Mouse (Mus musculus) adrenal gland, postnatal 14 days (tissue): ENCODE results near the gene Tns1. TPM values are rescaled to one million over a fixed set of nuclear protein-coding genes. Genes with fewer than 3 reads are reported as not detected.

Experiments used
- DNase-seq: peaks from one replicate; pipeline ENCODE4 v3.0.0; 2021; ENCODE audit warnings: mixed read lengths
- total RNA-seq: library from RNA; stranded (reverse); gene quantifications from 2 replicates; pipeline ENCODE4 v1.2.3, GENCODE M21; 2021

Gene Tns1
- total RNA-seq, 1 experiment from 2014 or later, result 325 TPM

DNA sequence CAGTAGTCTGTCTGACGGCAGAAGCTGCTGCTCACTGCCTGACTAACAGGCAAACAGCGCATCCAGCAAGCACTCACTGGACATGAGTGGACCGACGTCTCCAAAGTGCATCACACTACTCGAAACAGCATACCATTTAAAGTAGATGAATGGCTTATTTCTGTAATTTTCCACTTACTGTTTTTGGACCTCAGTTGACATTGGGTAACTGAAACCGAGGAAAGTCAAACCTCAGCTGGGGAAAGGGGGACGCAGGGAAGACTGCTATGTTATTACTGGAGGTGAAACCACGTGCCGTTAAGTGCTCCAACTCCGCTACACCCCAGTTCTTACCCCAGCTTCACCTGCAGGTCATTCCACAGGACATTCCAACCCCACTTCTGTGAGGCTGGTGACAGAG lies 111.5 kb downstream of the Tns1 start:
- peak; percentile 48 for DNase-seq

DNA sequence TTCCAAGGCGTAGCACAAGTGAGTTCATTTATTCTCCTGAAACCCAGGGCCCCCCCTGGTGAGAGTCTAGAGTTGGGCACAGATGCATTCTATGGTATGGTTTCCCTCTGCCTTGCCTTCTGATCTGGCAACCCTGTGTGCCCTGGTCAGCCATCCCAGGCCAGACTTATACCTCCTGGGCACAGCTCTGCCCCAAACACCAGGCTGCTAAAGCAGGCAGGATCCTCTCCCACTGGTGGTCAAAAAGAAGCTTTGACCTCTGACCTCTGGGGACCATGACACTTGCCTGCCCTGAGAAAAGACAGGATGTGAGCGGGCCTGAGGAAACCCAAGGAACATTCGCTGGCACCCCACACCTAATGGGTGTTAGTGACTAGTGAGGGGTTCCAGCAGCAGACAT lies 114.8 kb downstream of the Tns1 start:
- DNase-seq, result no peak

DNA sequence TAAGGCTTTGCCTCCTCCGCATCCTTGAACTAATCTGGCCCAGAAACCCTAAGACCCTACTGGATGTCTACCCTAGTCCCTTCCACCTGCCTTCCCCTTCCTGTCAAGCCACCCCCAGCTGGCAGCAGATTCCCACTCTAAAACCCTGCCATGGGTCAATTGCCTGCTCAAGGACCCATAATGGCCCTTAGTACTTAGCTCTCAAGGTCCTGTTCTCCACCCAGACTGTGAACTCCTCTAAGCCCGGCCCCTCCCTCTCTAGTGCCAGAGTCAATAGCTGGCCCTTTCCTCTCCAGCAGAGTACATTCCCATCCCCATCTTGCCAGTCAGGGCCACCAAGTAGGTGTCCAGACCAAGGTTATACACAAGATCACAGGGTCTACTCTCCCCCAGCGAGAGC lies 115.3 kb downstream of the Tns1 start:
- peak; percentile 81 for DNase-seq

DNA sequence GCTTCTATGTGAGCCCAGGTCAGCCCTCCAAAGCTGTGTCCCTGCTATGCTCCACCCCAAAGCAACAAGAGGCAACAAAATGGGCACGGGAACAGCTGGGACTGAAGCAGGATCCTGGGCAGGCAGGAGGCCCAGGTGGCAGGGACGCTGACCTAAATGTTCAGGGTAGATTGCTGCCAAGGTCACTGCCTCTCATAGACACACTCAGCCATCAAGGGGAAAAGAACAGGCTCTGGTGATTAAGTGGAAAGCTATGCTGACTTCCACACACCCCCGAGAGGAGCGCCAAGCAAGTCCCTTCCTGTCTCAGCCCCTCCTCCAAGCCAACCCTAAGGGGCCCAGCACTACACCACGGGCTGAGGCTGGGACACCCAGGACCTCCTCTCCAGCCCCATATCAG lies 115.8 kb downstream of the Tns1 start:
- DNase-seq, result peak; percentile 84

DNA sequence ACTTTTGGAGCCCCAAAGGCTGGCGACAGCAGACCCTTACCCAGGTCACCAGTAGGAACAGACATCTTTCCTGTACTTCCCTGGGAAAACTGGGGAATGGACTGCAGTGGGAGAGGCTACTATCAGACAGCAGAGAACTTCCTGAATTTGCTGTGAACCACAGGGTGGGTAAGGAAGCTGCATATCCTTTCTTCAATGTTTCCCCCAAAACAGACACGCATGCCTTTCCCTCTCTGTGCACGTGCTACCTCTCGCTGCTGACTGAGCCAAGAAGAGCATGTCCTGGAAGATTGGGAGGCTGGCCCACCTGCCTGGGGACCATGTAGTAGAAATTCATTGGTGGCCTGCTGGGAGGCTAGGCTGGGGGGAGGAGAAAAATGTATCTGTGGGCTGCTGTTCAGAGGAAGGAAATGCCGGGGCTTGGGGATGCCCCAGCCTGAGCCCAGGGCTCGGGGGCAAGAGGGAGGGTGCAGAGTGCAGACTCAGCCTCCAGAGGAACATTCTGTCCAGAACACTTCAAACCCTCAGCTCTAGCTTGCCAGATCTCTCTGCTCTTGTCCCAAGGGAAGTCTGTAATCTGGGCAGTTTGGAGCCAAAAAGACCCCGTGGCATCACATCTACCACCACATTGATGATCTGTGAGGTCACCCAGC lies 116.7 kb downstream of the Tns1 start:
- peak; percentile 79 for DNase-seq

DNA sequence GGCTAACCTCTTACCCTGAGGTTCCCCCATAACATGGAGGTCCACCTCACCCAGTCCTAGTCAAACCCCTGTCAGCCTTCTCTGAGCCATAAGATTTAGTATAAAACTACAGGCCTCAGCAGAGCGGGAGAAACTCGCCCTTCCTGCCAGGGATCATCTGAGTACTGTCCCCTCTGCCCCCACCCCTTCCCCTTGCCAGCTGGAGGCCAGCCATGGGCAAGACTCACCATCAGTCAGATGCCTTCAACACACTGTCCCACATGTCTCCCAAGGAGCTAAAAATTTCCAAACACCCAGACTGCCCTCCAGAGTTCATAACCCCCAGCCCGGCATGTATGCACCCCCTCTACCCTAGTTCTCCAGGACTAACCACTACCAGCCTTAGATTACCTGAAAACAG lies 119.2 kb downstream of the Tns1 start:
- peak; percentile 87 for DNase-seq

DNA sequence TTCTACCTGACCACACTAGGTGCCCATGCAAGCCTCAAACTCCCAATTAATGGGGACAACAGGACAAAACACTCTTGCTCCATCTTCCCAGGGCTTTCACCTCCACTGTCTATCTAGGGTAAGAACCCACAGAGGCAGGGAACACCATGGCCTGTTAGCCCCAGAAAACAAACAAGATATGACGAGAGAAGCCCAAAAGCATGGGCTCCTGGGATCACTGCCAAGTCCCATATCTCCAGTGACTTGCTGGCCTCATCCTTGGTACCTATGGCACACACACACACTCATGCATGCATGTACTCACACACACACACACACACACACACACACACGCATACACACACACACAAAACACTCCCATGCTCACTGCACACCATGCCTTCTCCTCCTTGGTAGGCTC lies 120.5 kb downstream of the Tns1 start:
- no peak for DNase-seq

DNA sequence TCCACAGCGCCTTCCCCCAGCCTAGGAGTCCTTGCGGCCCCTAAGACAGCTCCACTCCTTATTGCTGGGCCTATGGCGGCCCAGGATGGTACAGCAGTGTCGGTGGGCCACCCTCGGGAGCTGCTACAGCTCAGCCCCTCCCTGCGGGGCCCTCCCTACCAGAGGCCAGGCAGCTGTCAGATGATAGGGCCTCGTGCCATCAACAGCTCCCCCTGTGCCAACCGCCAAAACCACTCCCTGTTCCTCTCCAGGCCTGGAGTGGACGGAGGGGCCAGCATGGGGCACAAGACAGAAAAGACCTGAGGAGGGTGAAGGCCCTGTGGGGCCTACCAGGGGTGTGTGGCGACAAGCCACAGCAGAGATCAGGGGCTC lies 122.8 kb downstream of the Tns1 start:
- peak; percentile 48 for DNase-seq

DNA sequence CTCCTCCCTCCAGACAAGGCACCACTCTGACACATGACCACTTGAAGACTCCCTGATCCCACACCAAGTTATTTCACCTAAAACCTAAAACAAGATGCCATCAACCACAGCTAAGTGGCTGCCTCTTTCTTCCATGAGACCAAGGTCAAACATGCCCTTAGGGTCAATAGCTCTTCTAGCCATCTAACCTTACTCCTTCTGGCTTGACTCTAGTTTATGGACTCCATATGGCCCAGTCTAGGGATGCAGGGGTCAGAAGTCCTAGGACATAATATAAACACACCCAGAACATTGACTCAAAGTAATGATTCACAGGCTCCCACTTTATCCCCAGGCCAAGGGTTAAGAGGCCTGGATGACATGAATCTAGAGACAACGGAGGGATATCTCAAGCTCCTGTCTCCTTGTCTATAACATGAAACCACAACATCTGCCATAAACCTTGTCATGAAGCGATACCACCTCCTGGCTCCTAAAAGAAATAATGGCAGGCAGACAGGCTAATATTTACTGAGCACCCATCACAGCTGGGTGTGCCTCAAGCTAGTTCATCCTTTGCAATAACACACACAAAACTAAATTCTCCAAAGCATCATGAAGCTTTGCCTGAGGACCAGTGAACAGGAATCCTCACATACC lies 123.3 kb downstream of the Tns1 start:
- DNase-seq, result no peak

DNA sequence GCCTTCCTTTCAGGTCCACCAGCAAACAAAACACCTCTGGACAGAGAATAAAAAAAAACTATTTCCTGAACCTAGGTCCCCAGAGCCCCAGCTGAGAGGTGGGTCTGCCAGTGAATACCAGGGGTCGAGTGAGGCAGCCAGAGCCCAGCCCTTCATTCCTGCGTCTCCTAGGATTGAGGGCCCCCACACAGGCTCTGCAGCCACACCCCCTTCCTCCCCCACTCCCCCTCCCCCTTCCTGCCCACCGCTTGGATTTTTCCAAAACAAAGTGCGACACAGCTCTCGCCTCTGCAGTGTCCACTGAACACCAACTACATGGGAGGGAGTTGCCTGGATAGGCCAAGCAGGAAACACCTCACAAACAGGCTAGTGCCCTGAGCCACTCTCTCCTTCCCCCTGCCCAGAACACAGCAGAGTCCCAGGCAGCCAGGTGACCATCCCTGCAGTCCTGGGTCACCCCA lies 124.0 kb downstream of the Tns1 start:
- DNase-seq, result peak; percentile 59

DNA sequence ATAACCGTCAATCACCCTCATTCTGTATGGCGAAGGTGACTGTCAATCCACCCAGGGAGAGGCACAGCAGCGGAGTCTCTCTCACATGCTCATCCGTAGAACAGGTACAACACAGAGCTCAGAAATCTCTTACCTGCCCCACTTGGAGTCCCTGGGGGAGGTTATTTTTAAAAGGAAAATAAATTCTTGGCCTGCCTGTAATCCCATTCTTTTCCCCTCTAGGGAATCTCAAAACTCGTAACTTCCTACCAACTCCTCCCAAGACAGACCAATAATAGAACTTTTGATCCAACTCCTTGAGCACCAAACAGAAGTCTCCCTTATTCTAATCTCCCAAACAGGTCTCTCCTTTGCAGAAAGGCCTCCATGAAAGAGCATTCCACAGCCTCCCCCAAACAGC lies 124.7 kb downstream of the Tns1 start:
- no peak for DNase-seq

DNA sequence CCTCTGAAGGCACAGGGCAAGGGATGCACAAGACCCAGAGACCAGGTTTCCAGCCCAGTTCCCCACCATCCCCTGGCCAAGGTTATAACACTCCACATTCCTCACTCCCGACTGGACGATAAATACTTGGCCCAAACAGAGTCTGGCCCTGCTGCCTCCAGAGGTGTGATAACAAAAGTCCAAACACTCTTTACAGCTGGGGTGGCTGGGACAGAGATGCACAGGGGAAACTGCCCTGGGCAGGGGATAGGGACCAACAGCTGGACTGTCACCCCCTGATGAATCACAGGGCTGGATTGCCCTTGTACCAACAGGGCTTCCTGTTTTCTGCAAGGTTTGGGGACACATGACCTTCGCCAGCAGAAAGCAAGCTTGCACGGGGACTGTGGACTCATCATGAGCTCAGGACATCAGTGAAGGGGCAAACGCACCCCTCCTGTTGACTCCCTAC lies 125.3 kb downstream of the Tns1 start:
- peak; percentile 74 for DNase-seq

DNA sequence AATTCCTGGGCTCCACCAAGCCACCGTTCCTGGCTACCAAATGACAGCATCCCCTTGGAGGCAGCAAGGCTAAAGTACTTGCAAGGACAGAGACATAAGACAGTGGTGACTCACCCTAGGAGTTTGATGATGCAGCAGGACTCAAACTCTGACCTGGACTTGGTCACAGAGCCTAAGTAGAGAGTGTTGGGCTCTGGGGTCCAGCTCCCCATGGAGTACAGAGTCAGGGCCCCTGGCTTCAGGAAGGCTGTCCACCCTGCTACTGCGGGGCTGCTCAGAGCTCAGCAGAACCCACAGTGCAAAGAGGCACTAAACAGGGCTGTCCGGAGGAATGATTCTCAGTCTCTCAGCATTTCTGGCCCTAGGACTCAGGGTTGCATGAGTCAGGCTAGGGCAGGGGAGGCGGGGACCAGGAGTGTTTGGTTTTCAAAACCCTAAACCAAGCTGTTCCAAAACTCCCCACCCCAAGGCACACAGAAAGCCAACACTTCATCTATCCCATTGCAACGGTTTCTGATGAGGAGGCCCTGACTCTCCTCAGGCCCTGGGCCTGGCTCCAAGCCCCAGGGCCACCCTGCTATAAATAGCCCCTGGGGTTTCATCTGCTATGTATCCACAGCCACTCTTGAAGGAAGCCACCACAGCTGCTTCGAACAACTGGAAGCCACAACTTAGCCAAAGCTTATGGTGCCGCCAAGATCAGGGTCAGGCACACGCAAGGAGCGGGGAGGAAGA lies 126.0 kb downstream of the Tns1 start:
- peak; percentile 82 for DNase-seq

DNA sequence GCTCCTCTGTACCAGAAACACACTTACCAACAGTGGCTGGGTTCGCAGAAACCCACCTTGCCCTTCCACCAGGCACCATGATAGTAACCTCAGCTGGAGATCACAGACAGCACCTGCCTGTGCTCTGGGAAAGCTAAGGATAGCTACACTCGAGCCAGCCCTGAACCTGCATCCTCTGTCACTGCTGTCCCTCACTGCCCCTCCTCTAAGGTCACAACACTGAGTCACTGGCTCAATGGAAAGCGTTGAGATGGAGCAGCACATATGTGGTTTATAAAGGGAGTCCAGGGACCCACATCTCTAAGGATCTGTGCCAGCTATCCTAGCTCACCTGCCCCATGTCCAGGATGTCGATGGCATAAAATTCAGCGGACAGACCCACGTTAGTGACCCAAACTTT lies 126.9 kb downstream of the Tns1 start:
- DNase-seq, result no peak

DNA sequence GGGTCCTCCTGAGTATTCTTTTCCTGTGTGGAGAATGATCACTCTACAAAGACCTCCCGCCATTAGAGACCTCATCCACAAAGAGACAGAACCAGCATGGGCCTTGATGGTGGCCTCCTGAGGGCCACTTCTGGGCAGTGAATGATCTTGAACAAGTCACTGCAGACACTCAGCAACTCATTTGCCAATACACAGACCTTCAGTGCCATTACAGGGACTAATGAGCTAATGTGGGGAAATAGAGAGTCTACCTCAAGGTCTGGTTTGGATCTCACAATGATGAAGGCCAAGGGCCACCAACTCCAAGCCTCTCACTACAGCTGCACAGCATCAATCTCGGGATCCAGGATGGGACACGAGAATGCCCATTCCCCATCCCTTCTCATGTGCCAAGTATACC lies 127.6 kb downstream of the Tns1 start:
- DNase-seq, result peak; percentile 21

DNA sequence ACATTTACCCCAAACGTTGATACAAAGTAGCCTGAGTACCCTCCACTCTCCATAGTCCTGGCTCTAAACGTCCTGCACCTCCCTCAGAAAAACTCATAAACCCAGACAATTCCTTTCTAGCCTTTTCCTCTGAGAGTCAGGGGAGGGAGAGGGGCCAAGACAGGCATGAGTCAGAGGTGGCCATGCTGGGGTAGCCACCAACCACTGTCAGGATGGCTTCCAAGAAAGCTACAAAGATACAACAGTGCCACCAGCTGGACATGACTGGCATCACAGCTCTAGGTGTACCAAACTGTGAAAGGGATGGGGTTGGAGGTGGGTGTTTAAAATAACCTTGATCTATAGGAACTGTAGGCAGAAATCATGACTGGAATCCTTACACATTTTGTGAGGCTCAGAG lies 128.0 kb downstream of the Tns1 start:
- peak; percentile 87 for DNase-seq

DNA sequence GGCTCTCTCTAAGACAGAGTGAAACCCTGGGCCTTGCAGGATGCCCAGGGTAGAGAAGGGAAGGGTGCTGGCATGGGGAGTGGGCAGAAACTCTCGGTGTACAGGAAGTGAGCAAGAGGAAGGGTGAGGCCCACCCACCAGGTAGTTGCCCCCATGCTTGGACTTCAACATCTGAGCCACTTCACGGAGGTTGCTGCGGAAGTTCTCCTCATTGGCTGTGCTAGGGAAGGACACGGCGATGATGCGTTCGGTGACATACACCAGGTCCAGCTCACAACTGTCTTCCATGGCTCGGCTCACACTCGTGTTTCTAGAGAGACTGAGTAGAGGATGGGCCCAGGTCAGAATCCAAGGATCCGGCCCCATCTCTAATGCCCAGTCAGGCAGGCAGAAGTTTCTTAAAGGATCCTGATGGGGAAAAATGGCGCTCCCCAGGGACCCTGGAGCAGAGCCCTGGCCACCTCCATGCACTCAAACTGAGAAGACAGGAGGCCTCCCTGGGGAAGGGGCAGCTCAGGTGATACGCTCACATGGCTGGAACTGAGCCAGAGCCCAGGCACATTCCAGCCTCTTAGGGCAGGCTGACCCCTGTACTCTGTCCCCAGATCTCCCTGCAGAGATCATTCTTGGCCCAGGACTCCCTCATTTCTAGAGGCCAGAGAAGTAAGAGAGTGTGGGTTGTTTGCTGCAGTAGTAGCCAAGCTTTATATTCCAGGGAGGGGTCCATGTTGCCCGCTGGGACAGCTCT lies 129.0 kb downstream of the Tns1 start:
- peak; percentile 42 for DNase-seq

DNA sequence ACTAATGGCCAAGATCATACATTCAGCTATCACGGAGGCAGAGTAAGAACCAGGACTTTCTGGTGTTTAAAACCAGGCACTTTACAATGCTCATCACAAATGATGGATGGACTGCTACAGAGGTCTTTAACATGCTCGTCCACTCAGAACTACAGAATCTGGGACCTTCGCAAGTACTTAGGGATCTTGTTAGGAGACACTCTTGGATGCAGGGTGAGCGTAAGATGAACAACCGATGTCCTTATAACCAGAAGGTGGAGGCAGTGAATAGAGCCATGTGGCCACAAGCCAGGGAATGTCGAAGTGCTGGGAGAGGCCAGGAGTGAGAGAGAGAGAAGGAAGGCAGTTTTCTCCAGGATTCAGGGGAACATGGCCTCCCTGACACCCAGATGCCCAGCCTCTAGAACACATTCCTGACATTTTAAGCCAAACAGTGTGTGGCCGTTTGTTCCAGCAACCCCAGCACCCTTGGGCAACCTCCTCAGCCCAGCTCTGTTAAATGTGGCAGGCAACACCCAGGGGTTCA lies 130.3 kb downstream of the Tns1 start:
- peak; percentile 65 for DNase-seq

DNA sequence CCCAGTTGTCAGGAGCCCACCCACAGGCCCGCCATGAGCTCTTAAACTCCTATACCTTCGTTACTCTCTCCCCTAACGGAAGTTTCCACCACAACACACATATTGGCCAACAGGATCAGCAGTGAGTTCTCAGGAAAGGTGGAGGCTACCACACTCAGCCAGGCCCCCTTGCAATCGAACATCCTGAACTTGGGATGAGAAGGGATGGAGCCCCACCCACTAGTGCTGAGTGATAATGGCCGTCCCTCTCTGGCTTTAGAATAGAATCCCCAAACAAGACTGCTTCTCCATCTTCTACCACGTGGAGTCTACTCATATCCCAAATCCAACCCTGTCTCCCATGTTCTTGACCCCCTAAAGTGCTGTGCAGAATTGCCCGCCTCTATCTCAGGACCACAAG lies 131.0 kb downstream of the Tns1 start:
- DNase-seq, result no peak

DNA sequence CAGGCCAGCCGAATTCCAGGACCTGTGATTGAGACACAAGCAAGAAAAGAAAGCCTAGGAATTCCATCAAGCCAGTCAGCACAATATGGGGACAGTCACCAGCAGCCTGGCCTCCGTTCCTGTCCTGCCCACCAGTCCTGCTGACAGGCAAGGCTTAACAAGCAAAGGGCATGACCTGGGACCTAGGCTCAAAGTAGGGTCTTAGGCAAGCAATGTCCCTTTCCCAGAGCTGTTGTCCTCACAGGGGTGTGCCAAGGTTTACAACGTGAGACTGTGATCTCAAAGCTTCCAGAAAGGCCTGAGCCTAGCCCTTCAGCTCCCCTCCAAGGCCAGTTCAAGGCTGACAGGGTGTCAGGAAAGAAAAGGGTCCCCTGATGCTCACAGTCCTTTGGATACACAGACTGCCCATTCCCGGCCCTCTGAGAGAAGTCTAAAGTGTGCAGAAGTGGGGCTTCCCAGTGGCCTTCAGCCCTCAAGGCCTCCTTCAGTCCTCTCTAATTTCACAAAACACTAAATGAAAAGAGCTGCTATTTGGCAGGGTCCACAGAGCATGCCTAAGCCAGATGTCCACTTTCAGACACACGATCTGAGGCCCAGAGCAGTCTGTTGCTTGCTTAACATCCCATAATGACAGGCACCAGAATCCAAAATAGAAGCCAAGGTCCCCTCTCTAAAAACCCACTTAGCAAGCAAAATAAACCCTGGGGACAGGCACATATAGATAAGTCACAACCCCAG lies 131.9 kb downstream of the Tns1 start:
- peak; percentile 38 for DNase-seq

DNA sequence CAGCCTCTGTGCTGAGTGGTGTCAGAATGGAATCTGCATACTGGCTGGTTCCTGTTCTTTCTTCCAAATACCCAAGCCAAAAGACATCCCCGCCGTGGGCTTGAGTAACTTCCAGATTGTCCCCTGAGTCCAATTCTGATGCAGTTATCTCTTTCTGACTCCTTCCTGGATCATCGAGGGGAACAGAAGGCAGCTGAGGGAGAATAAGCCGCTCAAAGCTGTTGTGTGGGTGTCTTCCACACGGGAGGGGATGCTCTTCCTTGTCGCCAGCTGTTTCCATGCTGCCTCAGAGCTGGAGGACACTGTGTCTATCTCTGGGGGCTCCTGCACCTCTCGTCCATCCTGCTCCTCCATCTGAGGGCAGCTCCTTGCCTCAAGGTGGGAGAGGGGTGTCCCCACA lies 133.0 kb downstream of the Tns1 start:
- no peak for DNase-seq

DNA sequence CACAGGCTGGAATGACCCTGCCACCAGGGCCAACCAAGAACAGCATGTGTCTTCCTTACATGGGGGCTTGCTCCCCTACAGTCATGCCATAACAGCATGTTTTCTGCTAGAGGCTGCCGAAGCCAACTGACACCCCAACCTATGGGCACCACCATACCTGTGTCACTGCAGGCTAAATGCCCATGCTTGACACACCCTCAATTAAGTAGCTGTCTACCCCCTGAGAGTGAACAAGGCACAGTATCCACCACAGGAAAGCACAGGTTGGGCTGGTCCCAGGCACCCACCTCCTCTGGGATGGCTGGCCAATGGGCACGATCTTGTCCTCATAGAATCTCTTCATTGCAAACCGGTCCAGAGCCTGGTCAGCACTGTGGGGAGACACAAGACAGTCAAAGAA lies 134.2 kb downstream of the Tns1 start:
- DNase-seq, result no peak
